Mouse (Mus musculus) megakaryocyte, embryonic 14.5 days (primary cell): Measurements from ENCODE around the gene Stx8.

Source experiments
- FLI1 ChIP-seq: IDR thresholded peaks from 2 replicates; pipeline ENCODE4 v1.6.1; 2012; ENCODE audit warnings: low read length, inconsistent platforms, mixed read lengths
- GATA1 ChIP-seq: IDR thresholded peaks from 3 replicates; pipeline ENCODE4 v1.6.1; 2012; ENCODE audit warnings: mixed read lengths, low read length, inconsistent platforms, borderline replicate concordance

- TF ChIP-seq FLI1 (no peak), GATA1 (no peak)
These were observed 238.4 kb downstream of the Stx8 start for GRCm38 (mm10) chr11:68204407-68204806.
